Comparison of ENCODE assay signal across 9 mouse cellular contexts in the genomic region with DNA sequence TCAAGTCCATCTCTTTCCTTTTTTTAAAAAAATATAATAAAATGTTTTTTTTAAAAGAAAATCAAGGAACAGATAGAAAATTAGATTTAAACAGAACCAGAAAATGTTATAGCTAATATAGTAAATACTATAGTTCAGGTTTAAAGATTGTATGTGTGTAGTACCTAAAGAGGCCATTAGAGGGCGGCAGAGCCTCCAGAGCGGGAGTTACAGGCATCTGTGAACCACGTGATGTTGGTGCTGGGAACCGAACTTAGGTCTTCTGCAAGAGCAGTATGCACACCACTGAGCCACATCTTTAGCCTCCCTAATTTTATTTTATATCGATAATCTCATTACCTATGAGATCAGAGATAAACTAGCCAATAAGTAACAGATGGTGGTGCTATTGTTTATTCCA.
DNase-seq lines count a peak whose midpoint lies in the region; ATAC-seq and TF ChIP-seq lines count a peak whose summit lies in the region.
"Had no signal": no experiment of that assay in that cellular context is flagged by ENCODE, and none has a peak within 500 bp of the region (broad histone marks: within the 10 kb centered on the region; RNA-seq: fewer than 3 reads in every experiment).

No protein-coding gene starts in this region.

- no peak overlapping the region for H3K9ac ChIP-seq in hindbrain, embryonic 14.5 days
- no peak overlapping the region for H3K9ac ChIP-seq in hindbrain, embryonic 13.5 days

- DNase-seq in hindbrain, embryonic 14.5 days (ENCODE audit: low spot score): peak; percentile 37
- no peak for DNase-seq in spleen, adult 2 months (ENCODE audit: low read depth in 1 of 2, low spot score in 2 of 2)
- no peak for DNase-seq in spleen, postnatal 4 days (ENCODE audit: low spot score in 2 of 2)
- peak; percentile 3 for DNase-seq in c-Kit-positive CD71-negative TER-119-negative erythroid progenitor cells, embryonic 14.5 days (ENCODE audit: low read depth)
- no peak for DNase-seq in urinary bladder, adult 2 months (ENCODE audit: low spot score)
- DNase-seq in spleen, adult 18-20 months: no peak
- DNase-seq in ovary, postnatal 10 days (ENCODE audit: low spot score): no peak
- DNase-seq: right cerebral cortex, postnatal 25 days had no signal

- no peaks in the 10 kb centered on the region for H3K36me3 ChIP-seq in hindbrain, embryonic 14.5 days (replicated peaks; ENCODE audit: control insufficient read depth, insufficient read depth)
- no peaks in the 10 kb centered on the region for H3K36me3 ChIP-seq in hindbrain, embryonic 13.5 days
- no peaks in the 10 kb centered on the region for H3K36me3 ChIP-seq in spleen, adult 2 months (ENCODE audit: control insufficient read depth, insufficient read depth, low read length)

- H3K27me3 ChIP-seq in hindbrain, embryonic 14.5 days (ENCODE audit: control insufficient read depth, insufficient read depth, low read length): no peaks in the 10 kb centered on the region
- no peaks in the 10 kb centered on the region for H3K27me3 ChIP-seq in hindbrain, embryonic 13.5 days
- no peaks in the 10 kb centered on the region for H3K27me3 ChIP-seq in spleen, adult 2 months (ENCODE audit: control insufficient read depth, insufficient read depth, low read length)

- peak; percentile 18; the same call in 1 of the 2 replicates for TF ChIP-seq CTCF in spleen, adult 2 months (IDR thresholded peaks at IDR 0.05; ENCODE audit: extremely low read depth, insufficient read depth, insufficient read length, insufficient replicate concordance)

- no peak overlapping the region for H3K4me2 ChIP-seq in hindbrain, embryonic 14.5 days (replicated peaks)
- H3K4me2 ChIP-seq in hindbrain, embryonic 13.5 days: no peak overlapping the region

- no peak overlapping the region for H3K4me3 ChIP-seq in hindbrain, embryonic 14.5 days (replicated peaks; ENCODE audit: low read length)
- no peak overlapping the region for H3K4me3 ChIP-seq in hindbrain, embryonic 13.5 days
- no peak overlapping the region for H3K4me3 ChIP-seq in spleen, adult 2 months (ENCODE audit: extremely low read depth, insufficient read depth, insufficient read length)

- WGBS in hindbrain, embryonic 14.5 days: 67% methylated on average over 5 of the region's 5 CpGs
- 60% methylated on average over 5 of the region's 5 CpGs for WGBS in hindbrain, embryonic 13.5 days
- WGBS in spleen, adult 2 months: 74% methylated on average over 5 of the region's 5 CpGs

- no peaks in the 10 kb centered on the region for H3K9me3 ChIP-seq in hindbrain, embryonic 14.5 days (ENCODE audit: control insufficient read depth, low read length)
- no peaks in the 10 kb centered on the region for H3K9me3 ChIP-seq in hindbrain, embryonic 13.5 days

- peak overlapping the region; percentile 82; the same call in 1 of the 2 replicates for H3K27ac ChIP-seq in hindbrain, embryonic 14.5 days
- no peak overlapping the region for H3K27ac ChIP-seq in hindbrain, embryonic 13.5 days
- H3K27ac ChIP-seq in spleen, adult 2 months (ENCODE audit: insufficient read depth, low read length): no peak overlapping the region

- TF ChIP-seq POLR2A in spleen, adult 2 months (IDR thresholded peaks at IDR 0.05; ENCODE audit: low read depth, low read length): no peak

- ATAC-seq in hindbrain, embryonic 14.5 days (ENCODE audit: low FRiP score): no peak
- ATAC-seq in hindbrain, embryonic 13.5 days (ENCODE audit: low FRiP score): no peak

- peaks cover 19% of the 10 kb centered on the region for H3K4me1 ChIP-seq in hindbrain, embryonic 14.5 days (replicated peaks; ENCODE audit: control insufficient read depth, insufficient read depth, low read length)
- peaks cover 17% of the 10 kb centered on the region for H3K4me1 ChIP-seq in hindbrain, embryonic 13.5 days (replicated peaks)
- H3K4me1 ChIP-seq in spleen, adult 2 months (ENCODE audit: control insufficient read depth, insufficient read depth, insufficient read length): no peaks in the 10 kb centered on the region

Comparison
In these comparisons a context has a peak if more than half of its experiments do, and no peak if none do; other contexts are left out.
1. DNase-seq: peak in hindbrain, embryonic 14.5 days (single experiment) and c-Kit-positive CD71-negative TER-119-negative erythroid progenitor cells, embryonic 14.5 days (single experiment); none in spleen, adult 2 months (0 of 2), spleen, postnatal 4 days (0 of 2), urinary bladder, adult 2 months (single experiment), spleen, adult 18-20 months (0 of 2) and ovary, postnatal 10 days (single experiment).